Mouse (Mus musculus): ENCODE measurements at regions not wholly inside any gene's neighbourhood (a gene's known extent, or its start where the extent isn't known, plus 50 kb on each side); places are given as distances from the start of the nearest gene placed in this dataset.
"Not testable (repeated sequence)": the region's sequence is repeated elsewhere in the genome, so short reads cannot be mapped to it uniquely, and the experiment has no call there.

- DNase-seq (ENCODE audit: low spot score), result peak; percentile 80
Measured at GRCm38 (mm10) chrX:19903962-19904930, 155.1 kb upstream of the Chst7 start.

GRCm38 (mm10) chrX:19906646-19907371, 152.6 kb upstream of the Chst7 start:
- peak; percentile 10 for DNase-seq (ENCODE audit: low spot score)

- DNase-seq (ENCODE audit: low spot score), result no peak
Measured at GRCm38 (mm10) chrX:19917001-19917400, 142.4 kb upstream of the Chst7 start.

GRCm38 (mm10) chrX:19929376-19929775, 130.0 kb upstream of the Chst7 start:
- not testable (repeated sequence) for DNase-seq (ENCODE audit: low spot score)

GRCm38 (mm10) chrX:19929866-19930265, 129.5 kb upstream of the Chst7 start:
- DNase-seq (ENCODE audit: low spot score), result no peak

GRCm38 (mm10) chrX:19943305-19943704, 116.1 kb upstream of the Chst7 start:
- DNase-seq (ENCODE audit: low spot score), result no peak
